Mouse (Mus musculus) Patski (cell line): ENCODE data around the gene Zfp983. TPM values are rescaled to one million over a fixed set of nuclear protein-coding genes. Genes with fewer than 3 reads are reported as not detected.
"Not testable (repeated sequence)": the region's sequence is repeated elsewhere in the genome, so short reads cannot be mapped to it uniquely, and the experiment has no call there.

Experiments used
- ATAC-seq: fragments of 100-300 bp; one replicate; pipeline ENCODE4 v1.8.0; 2021
- CTCF ChIA-PET: fragments of 350-600 bp; sonication (Branson Sonifier 250); formaldehyde crosslinking; loops from one replicate; lab custom pipeline; 2022; ENCODE audit warnings: inconsistent platforms; lab: Charles Lee
- POLR2A ChIA-PET: fragments of 350-600 bp; sonication (Branson Sonifier 250); formaldehyde crosslinking; loops from one replicate; lab custom pipeline; 2022; ENCODE audit warnings: antibody characterized with exemption, inconsistent platforms; lab: Charles Lee
- DNase-seq: peaks from one replicate; pipeline ENCODE4 v3.0.0-alpha.2; 2011; ENCODE audit warnings: low read depth, low spot score
- H3K27me3 ChIP-seq: fragments of 371-371 bp; one replicate; pipeline ENCODE4 v1.5.1; 2021
- CTCF ChIP-seq: fragments of 100-300 bp; IDR thresholded peaks from one replicate; pipeline ENCODE4 v1.5.1; 2021
- in situ Hi-C: fragments of 300-500 bp; cut with MboI; formaldehyde crosslinking; loops from 3 replicates; pipeline ENCODE4 v1.11.1; 2018; ENCODE audit warnings: low pct_unique_long_range_greater_than_20kb, mixed read lengths
- polyA plus RNA-seq: library from polyadenylated mRNA; unstranded; gene quantifications from one replicate; pipeline ENCODE4 v1.2.3, GENCODE M21; 2021

Zfp983 gene
- polyA plus RNA-seq = 11.4 TPM

- H3K27me3 ChIP-seq, in situ Hi-C loops, POLR2A ChIA-PET: not testable (repeated sequence)
- CTCF ChIA-PET = interaction anchor here (1.0 to 1.1 kb wide), 2 partner anchors 38 to 302 kb away, joined by 3 read pairs; no protein-coding TSS in a partner anchor
- DNase-seq (peak; percentile 48), ATAC-seq (peak; percentile 100)
Observed at GRCm38 (mm10) chr17:21650364-21650907, at the start of gene Zfp983. Zfp983 (plus strand) TSS chr17:21650624.

- no peak for ATAC-seq
- peak; percentile 35 for TF ChIP-seq CTCF
- CTCF ChIA-PET = interaction anchor here (0.7 to 1.7 kb wide), 4 partner anchors 9 to 344 kb away, joined by 3 to 4 read pairs (median 3); no protein-coding TSS in a partner anchor
- POLR2A ChIA-PET = no interaction called here
- H3K27me3 ChIP-seq = no peaks in the 10 kb centered on the region
- no peak for DNase-seq
- in situ Hi-C loops = no loop called here
Observed at GRCm38 (mm10) chr17:21616356-21616755, 34.1 kb upstream of the Zfp983 start.

- ATAC-seq = no peak
- H3K27me3 ChIP-seq = no peaks in the 10 kb centered on the region
- ChIA-PET POLR2A (no interaction called here), CTCF (no interaction called here)
- TF ChIP-seq CTCF = no peak
- no peak for DNase-seq
- in situ Hi-C loops = no loop called here
Observed at GRCm38 (mm10) chr17:21617352-21617751, 33.1 kb upstream of the Zfp983 start.

GRCm38 (mm10) chr17:21623647-21624046 lies 26.8 kb upstream of the Zfp983 start:
- no peak for DNase-seq
- TF ChIP-seq CTCF = no peak
- in situ Hi-C loops = no loop called here
- POLR2A ChIA-PET = no interaction called here
- no peak for ATAC-seq
- CTCF ChIA-PET = no interaction called here
- H3K27me3 ChIP-seq = no peaks in the 10 kb centered on the region

GRCm38 (mm10) chr17:21635758-21636157 lies 14.7 kb upstream of the Zfp983 start:
- H3K27me3 ChIP-seq, ATAC-seq, CTCF ChIA-PET, DNase-seq, in situ Hi-C loops, POLR2A ChIA-PET: not testable (repeated sequence)

- TF ChIP-seq CTCF = no peak
- ChIA-PET POLR2A (no interaction called here), CTCF (interaction anchor here (1.2 kb wide), 1 partner anchor 69 kb away, joined by 6 read pairs; no protein-coding TSS in a partner anchor)
- DNase-seq (no peak), ATAC-seq (no peak)
- no peaks in the 10 kb centered on the region for H3K27me3 ChIP-seq
- in situ Hi-C loops = no loop called here
Observed at GRCm38 (mm10) chr17:21648791-21649190, 1.6 kb upstream of the Zfp983 start.

- no peaks in the 10 kb centered on the region for H3K27me3 ChIP-seq
- in situ Hi-C loops = no loop called here
- ChIA-PET CTCF (interaction anchor here (0.8 to 1.1 kb wide), 3 partner anchors 34 to 302 kb away, joined by 3 read pairs; no protein-coding TSS in a partner anchor), POLR2A (no interaction called here)
- peak; percentile 77 for TF ChIP-seq CTCF
- DNase-seq = peak; percentile 6
- ATAC-seq = peak; percentile 84
Observed at GRCm38 (mm10) chr17:21649936-21650335, 488 bp upstream of the Zfp983 start.

- ATAC-seq, in situ Hi-C loops, DNase-seq, H3K27me3 ChIP-seq: not testable (repeated sequence)
- ChIA-PET CTCF (interaction anchor here (0.8 kb wide), 1 partner anchor 31 kb away, joined by 3 read pairs; no protein-coding TSS in a partner anchor), POLR2A (interaction anchor here (0.7 kb wide), 1 partner anchor 142 kb away, joined by 3 read pairs; no protein-coding TSS in a partner anchor)
Observed at GRCm38 (mm10) chr17:21678826-21679225, 28.4 kb downstream of the Zfp983 start.

GRCm38 (mm10) chr17:21679273-21680018 lies 29.0 kb downstream of the Zfp983 start:
- DNase-seq (peak; percentile 27), ATAC-seq (peak; percentile 99)
- TF ChIP-seq CTCF = peak; percentile 70
- in situ Hi-C loops = no loop called here
- ChIA-PET POLR2A (interaction anchor here (0.7 kb wide), 1 partner anchor 143 kb away, joined by 3 read pairs; no protein-coding TSS in a partner anchor), CTCF (interaction anchor here (0.8 kb wide), 1 partner anchor 32 kb away, joined by 3 read pairs; no protein-coding TSS in a partner anchor)
- no peaks in the 10 kb centered on the region for H3K27me3 ChIP-seq

GRCm38 (mm10) chr17:21680019-21680376 lies 29.6 kb downstream of the Zfp983 start:
- POLR2A ChIA-PET, DNase-seq, in situ Hi-C loops, CTCF ChIA-PET, H3K27me3 ChIP-seq: not testable (repeated sequence)
- ATAC-seq = peak; percentile 82

DNA sequence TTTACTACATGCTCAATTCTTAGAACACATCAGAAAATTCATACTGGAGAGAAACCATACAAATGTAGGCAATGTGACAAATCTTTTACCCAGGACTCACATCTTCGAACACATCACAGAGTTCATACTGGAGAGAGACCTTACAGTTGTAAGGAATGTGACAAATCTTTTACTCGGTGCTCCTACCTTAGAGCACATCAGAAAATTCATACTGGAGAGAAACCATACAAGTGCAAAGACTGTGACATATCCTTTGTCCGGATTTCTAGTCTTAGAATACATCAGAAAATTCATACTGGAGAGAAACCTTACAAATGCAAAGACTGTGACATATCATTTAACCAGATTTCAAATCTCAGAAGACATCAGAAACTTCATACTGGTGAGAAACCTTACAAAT lies 41.1 kb downstream of the Zfp983 start, which contains the start of gene Gm10226:
TSS of gene Gm10226 (plus strand) at position 301 of the 400 bp plus-strand sequence.
- DNase-seq (no peak), ATAC-seq (no peak)
- POLR2A ChIA-PET = no interaction called here
- CTCF ChIA-PET = no interaction called here
- in situ Hi-C loops = no loop called here
- no peaks in the 10 kb centered on the region for H3K27me3 ChIP-seq
- TF ChIP-seq CTCF = no peak
